Mouse (Mus musculus) adrenal gland, postnatal 25 days (tissue): Measurements from ENCODE around the gene Smim27. TPM values are rescaled to one million over a fixed set of nuclear protein-coding genes. Genes with fewer than 3 reads are reported as not detected.

Experiments used
- DNase-seq: peaks from one replicate; pipeline ENCODE4 v3.0.0; 2021; ENCODE audit warnings: mixed read lengths
- long read RNA-seq: library from polyadenylated mRNA; stranded (forward); transcript quantifications from one replicate; pipeline ENCODE4 v2.0.0, GENCODE M21; 2021
- total RNA-seq: library from RNA; stranded (reverse); gene quantifications from 2 replicates; pipeline ENCODE4 v1.2.3, GENCODE M21; 2021

Gene Smim27
- total RNA-seq = 47.8 and 54.6 TPM in 2 replicates
- long read RNA-seq, transcript Smim27-201 (2 exons, 1,044 nt) = major isoform, 27 of 27 reads
- long read RNA-seq, partial matches to known transcripts = 0 of 27 reads
- long read RNA-seq, other reads (novel, unspliced or antisense) = 0 of 27 reads

DNA sequence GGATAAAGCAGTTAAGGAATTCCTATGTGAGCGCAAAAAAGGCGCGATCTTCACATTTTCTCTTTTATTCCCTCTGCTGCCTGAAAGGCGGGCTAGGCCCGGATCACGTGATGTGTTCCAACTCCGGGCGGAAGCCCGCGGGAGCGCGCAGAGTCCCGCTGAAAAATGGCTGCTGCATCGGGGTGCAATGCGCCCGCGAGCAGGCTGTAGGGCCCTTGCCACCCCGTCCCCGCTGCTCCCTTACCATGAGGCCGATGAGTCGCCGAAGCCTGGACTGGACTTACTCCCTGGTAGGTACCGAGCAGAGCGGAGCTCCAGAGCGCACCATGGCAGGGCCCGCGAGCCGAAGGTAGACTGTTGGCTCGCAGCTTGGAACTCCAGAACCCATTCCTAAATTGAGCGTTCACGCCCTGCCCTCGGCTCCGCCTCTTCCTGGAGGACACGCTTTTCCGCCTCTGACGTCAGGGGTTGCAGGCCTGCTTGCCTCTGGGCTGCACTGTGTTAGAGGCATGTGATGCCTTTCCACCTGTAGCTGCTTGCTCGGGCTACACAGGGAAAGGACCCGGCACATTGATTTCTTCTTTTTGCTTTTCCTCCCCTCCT is at the start of gene Smim27, which contains the start of gene Topors:
Smim27 (plus strand) TSS at position 150 of the 603 bp plus-strand sequence.
Topors (minus strand) TSS at position 421 of the 603 bp plus-strand sequence.
- DNase-seq = peak; percentile 95

DNA sequence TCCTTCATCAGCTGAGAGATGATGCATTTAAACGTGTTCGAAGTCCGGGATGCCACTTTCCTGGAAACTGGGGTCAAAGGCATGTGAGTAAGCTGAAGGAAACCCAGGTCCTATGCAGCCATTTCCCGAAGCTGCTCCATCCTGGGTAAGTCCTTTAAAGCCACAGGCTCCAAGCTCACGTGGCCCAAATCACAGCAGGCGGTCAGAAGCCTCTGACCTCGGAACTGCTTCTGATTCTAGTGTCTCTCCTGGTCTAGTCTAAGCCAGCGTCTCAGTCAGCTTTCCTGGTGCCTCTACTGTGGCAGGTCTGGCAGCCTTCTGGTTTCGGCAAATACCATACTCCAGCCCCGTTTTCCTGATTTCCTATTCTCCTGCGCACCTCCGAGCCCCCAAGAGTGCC is 48.9 kb upstream of the Smim27 start:
- DNase-seq = no peak

DNA sequence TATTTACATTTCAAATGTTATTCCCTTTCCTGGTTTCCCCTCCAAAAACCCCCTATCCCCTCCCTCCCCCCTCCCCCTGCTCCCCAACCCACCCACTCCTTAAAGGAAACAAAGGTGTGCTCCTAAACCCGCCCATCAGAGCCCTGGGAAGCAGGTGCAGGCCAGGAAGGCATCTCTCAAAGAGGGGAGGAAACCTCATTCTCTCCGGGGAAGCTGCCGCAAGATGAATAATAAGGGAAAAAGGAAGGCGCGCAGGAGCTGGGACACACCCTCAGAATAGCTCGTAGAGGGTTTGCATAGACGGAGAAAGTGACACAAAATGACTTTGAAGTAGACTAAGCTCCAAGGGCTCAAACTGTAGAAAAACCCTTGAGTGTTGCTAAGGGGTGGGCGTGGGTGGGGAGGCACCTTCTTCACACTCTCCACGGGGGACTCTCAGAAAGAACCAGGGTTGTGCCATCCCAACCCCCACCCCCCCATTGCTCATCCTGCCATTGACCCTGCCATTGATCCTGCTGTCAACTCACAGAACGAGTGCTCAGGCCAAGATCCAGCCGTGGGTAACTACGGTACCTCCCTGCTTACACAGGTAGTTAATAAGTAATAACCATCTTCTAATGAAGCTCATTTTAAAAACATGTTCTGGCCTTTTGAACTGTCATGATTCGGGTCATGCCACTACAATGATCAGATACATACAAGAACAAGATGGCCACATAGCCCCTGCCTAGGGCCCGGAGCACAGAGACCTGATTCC is 48.2 kb upstream of the Smim27 start:
- no peak for DNase-seq

DNA sequence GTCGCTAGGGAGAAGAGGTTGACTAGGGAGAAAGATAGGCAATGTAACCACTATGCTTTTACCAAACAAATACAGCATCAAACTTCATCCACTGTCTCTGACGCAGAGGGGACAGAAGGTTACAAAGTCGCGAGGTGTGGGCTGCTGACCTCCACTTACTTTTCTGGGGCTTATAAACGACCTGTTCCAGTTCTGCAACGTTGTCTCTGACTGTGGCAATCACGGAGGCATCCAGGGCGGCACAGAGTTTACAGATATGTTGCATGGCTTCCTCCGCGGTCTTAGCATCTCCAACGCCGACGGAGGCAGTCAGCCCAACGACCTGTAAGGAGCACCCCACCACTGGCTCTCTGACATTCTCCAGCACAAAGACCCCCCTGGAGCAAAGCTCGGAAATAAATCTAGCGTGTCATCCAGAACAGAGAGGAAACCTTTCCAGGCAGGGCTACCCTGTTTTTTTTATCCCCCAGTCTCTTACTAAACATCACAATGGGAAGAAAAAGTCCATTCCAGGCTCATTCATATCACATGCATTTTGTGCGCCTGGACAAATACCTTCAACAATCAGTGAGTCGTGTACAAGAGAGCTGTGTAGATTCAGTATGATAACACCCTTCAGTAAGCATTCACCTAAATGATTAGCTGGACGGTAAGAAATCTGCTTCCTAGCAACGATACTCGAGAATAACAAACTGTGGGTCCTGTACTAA is 47.3 kb upstream of the Smim27 start:
- DNase-seq = no peak

DNA sequence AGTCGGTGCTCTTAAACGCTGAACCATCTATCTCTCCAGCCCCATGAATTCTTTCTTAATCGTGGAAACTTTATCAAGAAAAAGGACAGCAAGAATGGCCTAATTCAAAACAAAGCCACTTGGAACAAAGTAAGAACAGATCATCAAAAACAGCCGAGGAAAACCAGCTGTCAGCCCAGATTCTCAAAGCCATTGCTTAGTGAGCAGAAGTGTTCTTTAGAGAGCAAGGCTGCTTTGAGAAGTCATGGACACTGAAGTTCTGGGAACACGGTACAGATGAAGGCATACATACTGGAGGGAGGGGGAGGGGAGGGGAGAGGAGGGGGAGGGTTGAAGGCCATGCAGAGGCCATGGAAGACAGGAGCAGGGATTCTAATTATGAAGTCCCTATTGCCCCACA is 43.3 kb upstream of the Smim27 start:
- DNase-seq = no peak

DNA sequence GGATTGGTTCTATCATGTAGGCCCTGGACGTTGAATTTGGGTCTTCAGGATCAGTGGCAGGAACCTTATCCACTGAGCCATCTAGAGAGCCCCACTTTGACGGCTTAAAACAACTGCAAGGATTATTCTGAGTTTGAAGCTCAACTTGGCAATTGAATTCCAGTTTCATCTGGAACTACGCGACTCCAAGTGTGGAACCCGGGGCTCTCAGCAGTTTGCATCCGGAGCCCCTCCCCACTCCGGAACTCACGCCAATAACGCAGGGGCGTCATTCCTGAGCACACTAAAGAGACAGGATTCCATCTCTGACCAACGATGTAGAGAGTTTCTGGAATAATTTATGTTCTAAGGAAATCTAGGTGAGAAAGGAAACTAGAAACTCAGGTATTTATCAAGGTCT is 42.2 kb upstream of the Smim27 start:
- DNase-seq = no peak

DNA sequence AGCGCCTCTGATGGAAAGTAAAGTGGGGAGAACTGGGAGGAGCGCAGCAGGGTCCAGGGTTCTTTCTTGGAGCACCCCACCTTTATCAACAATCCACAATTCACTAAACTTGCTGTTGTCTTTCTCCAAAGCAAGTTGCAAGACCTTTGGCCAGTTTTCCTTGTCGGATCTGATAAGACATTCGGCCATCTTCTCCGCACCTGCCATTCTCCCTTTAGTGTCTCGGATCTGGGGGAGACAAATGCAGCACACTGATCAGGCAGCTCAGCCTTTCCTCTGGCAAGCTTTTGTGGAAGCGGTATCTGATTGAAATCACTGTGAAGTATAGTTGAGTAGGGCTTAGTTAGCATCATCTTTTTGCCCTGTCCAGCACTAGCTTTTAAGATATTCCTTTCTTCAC is 41.5 kb upstream of the Smim27 start:
- DNase-seq = no peak

DNA sequence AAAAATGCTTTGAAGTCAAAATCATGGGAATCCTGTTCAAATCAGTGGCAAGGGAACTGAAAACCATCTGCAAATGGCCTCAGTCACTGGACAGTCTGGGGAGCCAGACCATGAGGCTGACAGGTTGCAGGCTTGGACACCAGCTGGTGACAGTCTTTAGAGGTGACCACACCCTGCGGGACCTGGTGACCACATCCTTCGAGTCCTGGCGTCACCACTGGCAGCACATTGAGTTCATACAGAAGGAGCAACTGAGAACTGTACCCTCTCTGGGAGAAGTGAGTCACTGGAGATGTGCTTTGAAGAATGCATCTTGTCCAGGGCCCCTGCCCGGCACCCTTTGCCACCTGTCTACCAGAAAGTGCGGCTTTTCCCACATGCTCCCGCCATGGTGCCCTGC is 39.7 kb upstream of the Smim27 start:
- no peak for DNase-seq

DNA sequence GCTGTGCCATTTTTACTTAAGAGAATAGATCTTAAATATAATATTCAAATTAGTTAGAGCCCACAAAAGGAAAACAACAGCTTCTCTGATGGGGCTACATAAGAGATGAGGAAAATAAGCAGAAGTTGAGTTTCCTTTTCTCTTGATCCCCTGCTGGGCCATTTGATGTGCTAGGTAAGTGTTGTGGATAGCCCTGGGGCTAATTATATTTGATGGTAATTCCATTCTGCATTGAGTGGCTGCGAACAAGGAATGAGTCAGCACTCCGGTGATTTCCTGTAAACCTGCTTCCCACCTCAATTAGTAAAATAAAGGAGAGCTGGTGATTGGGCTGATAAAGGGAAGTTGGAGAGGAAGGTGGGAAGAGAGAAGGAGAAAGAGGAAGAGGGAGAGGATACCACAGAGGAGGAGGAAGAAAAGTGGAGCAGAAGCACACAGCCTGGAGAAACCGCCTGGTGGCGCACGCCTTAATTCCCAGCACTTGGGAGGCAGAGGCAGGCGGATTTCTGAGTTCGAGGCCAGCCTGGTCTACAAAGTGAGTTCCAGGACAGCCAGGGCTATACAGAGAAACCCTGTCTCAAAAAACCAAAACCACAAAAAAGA is 36.2 kb upstream of the Smim27 start:
- no peak for DNase-seq

DNA sequence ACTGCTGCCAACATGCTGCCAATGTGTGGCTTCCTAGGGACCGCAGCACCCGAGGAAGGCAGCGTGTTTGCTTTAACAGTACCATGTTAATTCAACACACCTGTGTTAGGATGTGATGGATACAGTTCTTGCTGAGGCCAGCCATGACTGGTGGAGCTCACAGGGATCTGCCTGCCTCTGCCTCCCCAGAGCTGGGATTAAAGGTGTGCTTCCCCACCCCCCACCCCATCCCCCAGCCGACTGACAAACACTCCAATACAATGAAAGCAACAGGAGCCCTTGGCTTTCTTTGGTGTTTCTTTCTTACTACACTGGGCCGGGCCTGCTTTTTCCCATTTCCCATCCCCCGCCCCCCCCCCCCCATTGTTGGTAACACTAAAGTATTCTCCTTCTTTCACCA is 35.1 kb upstream of the Smim27 start:
- DNase-seq = no peak

DNA sequence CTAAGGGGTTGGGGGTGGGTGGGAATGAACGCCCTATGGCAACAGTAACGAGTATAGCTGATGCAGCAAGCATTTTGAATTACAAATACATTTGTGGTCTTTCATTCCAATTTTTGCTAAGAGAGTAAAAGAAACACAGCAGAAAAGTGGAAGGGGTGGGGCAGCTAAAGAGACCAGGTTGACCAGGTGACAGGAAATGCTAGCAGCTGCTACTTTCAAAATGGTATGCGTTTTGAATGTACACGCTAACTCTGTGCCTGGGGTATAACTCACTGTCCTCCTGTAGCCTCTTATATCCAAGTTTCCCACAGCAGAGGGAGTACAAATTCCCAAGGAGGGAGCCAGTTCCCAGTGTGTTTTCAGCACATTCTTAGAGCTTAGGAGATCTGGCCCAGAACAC is 32.5 kb upstream of the Smim27 start:
- DNase-seq = no peak

DNA sequence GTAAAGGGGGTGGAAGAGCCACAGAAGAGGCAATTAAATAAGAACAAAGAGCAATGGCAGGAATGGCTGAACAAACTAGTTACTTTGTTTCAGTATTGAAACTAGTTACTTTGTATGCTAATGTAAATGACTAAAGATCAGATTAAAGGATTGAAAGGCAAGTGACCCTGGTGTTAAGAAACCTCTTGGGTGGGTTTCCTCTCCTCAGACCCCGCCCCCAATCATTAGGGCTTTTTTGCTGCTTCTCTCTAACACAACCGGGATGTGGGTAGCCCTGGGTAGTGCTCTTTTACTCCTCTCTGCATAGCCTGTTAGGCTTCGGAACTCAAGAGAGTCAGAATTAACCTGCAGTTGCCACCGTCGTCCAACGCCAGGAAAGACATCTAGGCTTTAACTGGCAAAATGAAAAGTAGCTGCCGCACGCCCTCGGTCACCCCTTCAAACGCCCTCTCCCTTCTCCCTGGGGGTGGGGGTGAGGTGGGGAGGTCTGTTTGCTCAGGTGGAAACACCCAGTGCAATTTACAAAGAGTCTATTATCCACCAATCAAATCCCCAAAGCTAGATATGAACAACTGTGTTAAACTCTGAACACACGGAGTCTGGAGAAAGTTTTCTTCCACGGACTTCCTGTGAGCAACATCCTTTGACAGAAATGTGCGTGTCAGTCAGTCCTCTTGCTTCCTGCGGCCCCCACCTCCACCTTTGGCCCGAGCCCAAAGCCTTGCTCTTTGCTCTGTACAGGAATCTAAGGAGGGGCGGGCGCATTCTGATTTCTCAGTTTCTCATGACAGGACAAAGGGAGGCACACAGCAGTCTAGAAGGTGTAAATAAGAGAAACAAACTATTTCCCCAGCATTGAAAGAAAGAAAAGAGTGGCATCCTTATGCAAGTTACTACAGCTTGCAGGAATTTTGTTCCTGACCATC is 30.6 kb upstream of the Smim27 start:
- DNase-seq = peak; percentile 72

DNA sequence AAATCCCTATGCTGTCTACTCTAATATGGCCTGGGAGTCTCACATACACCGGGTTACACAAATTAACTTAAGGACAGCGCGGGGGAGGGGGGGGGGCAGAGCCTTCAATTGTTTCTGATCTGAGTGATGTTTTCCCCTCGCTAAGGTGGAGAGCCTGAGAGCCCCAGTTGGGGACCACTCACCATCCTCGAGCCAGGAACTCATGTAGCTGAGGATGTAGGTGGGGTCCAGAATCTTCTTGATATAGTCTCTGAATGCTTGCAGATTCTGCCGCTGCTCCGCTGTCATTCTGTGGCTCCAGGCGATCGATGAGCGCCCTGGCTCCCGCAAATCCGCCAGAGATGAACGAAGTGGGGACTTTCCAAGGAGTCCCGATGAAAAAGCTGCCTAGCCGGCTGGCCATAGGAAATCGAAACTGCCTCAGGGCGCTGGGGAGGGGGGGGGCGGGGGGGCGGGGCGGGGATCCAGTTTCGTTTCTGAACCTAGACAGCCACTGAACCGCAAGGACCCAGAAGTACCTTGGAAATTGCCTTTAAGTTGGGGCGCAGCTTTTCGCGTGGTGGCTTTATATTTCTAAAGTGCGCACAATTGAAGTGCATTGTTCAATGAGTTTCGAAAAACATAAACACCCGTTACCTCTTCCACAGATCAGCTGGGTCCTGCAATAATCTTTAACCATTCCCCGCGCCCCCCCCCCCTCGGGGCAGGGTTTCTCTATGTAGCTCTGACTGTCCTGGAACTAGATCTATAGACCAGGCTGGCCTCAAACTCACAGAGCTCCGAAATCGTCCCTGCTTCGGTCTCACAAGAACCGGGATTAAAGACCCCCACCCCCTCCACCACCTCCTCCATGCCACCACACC is 29.7 kb upstream of the Smim27 start, which contains the start of gene Ddx58:
Ddx58 (minus strand) TSS at position 420 of the 863 bp plus-strand sequence.
- DNase-seq = peak; percentile 35

DNA sequence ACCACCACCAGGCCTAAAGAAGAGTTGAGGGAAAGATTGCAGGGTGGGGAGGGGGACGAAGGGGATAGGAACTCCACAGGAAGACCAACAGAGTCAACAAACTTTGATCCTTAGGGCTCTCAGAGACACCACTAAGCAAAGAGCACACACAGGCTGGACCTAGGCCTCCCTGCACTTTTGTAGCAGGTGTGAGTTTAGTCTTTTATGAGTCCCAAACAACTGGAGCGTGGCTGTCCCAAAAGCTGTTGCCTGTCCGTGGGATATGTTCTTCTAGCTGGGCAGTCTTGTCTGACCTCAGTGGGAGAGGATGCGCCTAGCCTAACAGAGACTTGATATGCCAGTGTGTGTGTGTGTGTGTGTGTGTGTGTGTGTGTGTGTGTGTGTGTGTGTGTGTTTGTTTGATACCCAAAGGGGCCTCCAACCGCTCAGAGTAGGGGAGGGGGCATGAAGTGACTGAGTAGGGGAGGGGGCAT is 29.1 kb upstream of the Smim27 start:
- DNase-seq = no peak

DNA sequence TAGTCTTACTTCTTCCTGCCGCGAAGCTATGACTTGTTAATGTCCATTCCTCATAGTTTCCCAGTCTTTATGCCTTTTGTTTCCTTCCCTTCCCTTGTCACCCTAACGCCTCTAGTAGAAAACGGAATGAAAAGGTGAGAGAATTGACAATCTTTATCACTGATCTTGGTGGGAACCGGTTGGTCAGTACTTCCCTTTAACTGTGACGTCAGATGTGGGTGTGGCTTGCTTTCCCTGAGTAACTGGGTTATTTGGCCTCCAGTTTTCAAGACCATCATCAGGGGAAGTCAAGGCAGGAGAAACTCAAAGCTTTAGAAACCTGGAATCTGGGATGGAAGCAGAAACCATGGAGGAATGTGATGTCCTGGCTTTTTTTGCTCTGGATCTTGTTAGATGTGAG is 27.5 kb upstream of the Smim27 start:
- DNase-seq = no peak

DNA sequence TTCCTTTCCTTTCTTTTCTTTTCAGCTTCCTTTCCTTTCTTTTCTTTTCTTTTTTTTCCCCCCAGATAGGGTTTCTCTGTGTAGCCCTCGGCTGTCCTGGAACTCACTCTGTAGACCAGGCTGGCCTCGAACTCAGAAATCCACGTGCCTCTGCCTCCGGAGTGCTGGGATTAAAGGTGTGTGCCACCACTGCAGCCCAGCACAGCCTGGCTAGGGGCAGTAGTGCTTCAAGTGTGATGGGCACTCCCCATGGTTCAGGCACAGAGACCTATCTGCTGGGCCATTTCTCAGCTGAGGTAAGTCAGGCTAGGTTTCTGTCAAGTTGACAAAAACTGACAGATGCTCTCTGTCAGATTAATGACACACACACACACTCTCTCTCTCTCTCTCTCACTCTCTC is 26.4 kb upstream of the Smim27 start:
- no peak for DNase-seq

DNA sequence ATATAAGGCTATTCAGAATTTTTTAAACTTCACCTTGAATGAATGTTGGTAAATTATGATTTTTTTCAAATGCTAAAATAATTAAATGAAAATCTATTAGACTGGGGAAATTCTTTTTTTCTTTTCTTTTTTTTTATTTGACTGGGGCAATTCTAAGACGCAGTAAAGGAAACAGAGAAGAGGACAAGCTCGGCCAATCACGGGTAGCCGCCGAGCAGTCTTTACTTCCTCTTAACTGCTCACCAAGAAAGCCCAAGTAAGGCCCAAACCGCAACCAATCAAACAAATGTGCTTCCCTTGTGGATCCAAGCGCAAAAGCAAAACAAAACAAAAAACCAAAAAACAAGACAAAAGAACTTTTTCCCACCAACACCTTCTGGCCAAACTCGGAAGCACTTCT is 25.3 kb upstream of the Smim27 start:
- no peak for DNase-seq

DNA sequence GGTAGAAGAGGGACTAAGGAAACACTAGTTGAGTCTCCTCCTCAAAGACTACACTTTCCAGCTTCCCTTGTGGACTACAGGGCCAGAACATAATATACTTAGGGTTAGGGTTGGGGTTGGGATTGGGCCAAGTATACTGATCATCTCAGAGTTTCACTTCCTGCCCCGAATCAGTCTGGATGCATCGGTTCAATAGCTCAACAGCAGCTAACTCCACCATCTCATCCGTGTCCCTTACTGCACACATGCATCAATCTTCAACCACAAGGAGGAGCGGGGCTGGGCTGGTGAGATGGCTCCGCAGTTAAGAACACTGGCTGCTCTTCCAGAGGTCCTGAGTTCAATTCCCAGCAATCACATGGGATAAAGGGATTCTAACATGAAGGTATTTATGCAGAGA is 18.4 kb upstream of the Smim27 start:
- DNase-seq = no peak

DNA sequence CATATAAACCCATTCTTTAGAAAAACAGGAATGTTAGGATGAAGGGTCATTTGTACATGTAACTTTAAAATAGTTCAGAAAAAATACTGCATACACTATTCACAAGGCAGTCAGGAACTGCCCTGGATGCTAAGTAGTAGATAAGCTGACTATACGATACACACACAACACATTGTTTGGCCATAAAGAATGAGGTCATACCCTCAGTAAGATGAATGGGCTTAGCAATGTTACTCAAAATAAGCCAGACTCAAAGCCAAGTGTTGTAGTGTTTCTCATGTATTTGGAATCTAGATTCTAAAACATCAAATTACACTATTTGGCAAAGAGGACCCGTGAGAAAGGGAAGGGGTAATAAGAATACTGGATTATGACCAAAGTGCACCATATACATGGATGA is 15.6 kb upstream of the Smim27 start:
- no peak for DNase-seq

DNA sequence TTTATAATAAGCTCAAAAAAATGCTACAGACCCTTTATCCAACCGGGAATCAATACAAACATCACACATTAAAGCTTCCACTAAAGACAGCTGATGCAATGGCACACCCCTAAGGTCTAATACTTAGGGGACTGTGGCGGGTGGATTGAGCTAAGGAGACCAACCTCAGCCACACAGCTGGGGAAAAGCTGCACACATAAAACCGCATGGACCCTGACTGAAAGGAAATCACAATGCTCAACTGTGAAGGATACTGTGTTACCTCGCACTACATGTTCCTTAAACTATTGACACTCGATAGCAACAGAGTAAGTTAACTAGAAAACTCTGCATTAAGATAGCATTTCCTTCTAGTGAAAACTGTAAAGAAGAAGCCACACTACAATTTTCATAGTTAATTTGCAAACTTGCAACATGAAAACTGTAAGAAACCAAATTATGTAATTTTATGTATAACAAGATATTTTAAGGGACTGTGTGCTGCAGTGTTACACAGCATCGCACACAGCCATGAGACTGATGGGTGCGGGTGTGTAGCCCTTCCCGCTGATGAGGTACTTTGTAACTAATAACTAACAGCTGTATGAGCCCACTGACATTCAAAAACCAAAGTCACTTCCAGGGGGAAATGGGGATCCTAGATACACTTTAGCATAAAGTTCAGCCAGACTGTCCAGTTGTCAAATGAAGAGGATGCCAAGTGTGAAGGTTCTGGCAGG is 14.8 kb upstream of the Smim27 start:
- DNase-seq = no peak
